Mouse (Mus musculus) kidney, postnatal 0 days (tissue): ENCODE measurements around the gene Tnnt3. TPM values are rescaled to one million over a fixed set of nuclear protein-coding genes. Genes with fewer than 3 reads are reported as not detected.

Experiments used
- ATAC-seq: fragments of 200-750 bp; cut with Nextera tagmentation; replicated peaks from 2 replicates; pipeline ENCODE4 v1.8.0; 2017; ENCODE audit warnings: low read depth, moderate number of reproducible peaks, moderate TSS enrichment, moderate library complexity; ENCODE audit not compliant: low FRiP score
- DNase-seq: peaks from one replicate; pipeline ENCODE4 v3.0.0-alpha.2; 2016; ENCODE audit warnings: low spot score
- H3K27ac ChIP-seq: fragments of 300-500 bp; sonication (generic); 2 replicates; pipeline ENCODE4 v1.5.1; 2014; ENCODE audit warnings: mild to moderate bottlenecking
- H3K27me3 ChIP-seq: fragments of 300-500 bp; sonication (generic); 2 replicates; pipeline ENCODE4 v1.6.1; 2014; ENCODE audit warnings: low read length, mixed read lengths; ENCODE audit not compliant: insufficient read depth
- H3K36me3 ChIP-seq: fragments of 300-500 bp; sonication (generic); 2 replicates; pipeline ENCODE4 v1.6.1; 2014; ENCODE audit warnings: low read length, mixed read lengths; ENCODE audit not compliant: insufficient read depth
- H3K4me1 ChIP-seq: fragments of 300-500 bp; sonication (generic); replicated peaks from 2 replicates; pipeline ENCODE4 v1.6.1; 2014; ENCODE audit warnings: antibody characterized with exemption, low read length, mixed read lengths; ENCODE audit not compliant: insufficient read depth
- H3K4me2 ChIP-seq: fragments of 300-500 bp; sonication (generic); 2 replicates; pipeline ENCODE4 v1.6.1; 2014; ENCODE audit warnings: mild to moderate bottlenecking, low read length, moderate library complexity, mixed read lengths
- H3K4me3 ChIP-seq: fragments of 300-500 bp; sonication (generic); replicated peaks from 2 replicates; pipeline ENCODE4 v1.5.1; 2014; ENCODE audit warnings: low read depth, low read length
- H3K9ac ChIP-seq: fragments of 300-500 bp; sonication (generic); 2 replicates; pipeline ENCODE4 v1.6.1; 2014; ENCODE audit warnings: low read depth, low read length
- H3K9me3 ChIP-seq: fragments of 300-500 bp; sonication (generic); replicated peaks from 2 replicates; pipeline ENCODE4 v1.6.1; 2016; ENCODE audit warnings: low read length, inconsistent platforms, mixed read lengths
- CTCF ChIP-seq: IDR thresholded peaks from 2 replicates; pipeline ENCODE4 v1.5.1; 2016; ENCODE audit warnings: antibody characterized with exemption, low read depth, mild to moderate bottlenecking, moderate library complexity
- WGBS: fragments of 180-500 bp; shearing (Covaris S2); extraction: QIAGEN DNeasy Blood & Tissue Kit; methylation state at CpG from one replicate; pipeline ENCODE4 v1.1.7; 2014; 5-methylcytosine and 5-hydroxymethylcytosine counted together
- polyA plus RNA-seq: library from polyadenylated mRNA; unstranded; fragments of >200 nt; fragmentation: Nextera tagmentation; extraction: Ambion mirVana; gene quantifications from 2 replicates; pipeline ENCODE4 v1.2.1, GENCODE M21; 2015

Gene Tnnt3
- polyA plus RNA-seq, 1 experiment from 2014 or later = 3.4 TPM

- Histone ChIP-seq H3K27ac (no peak overlapping the region), H3K36me3 (peaks cover 25% of the 10 kb centered on the region), H3K4me1 (no peaks in the 10 kb centered on the region), H3K4me2 (no peak overlapping the region), H3K9ac (no peak overlapping the region), H3K27me3 (no peaks in the 10 kb centered on the region), H3K9me3 (no peaks in the 10 kb centered on the region), H3K4me3 (no peak overlapping the region)
- 78% methylated on average over 8 of the region's 8 CpGs for WGBS
- TF ChIP-seq CTCF = no peak
- DNase-seq (no peak), ATAC-seq (no peak)
Measured at GRCm38 (mm10) chr7:142493535-142493934, 5.1 kb upstream of the Tnnt3 start.

- H3K4me3 ChIP-seq = no peak overlapping the region
- no peaks in the 10 kb centered on the region for H3K27me3 ChIP-seq
- DNase-seq (no peak), ATAC-seq (no peak)
- no peak overlapping the region for H3K9ac ChIP-seq
- peaks cover 5% of the 10 kb centered on the region; the same call in 1 of the 2 replicates for H3K36me3 ChIP-seq
- no peak for TF ChIP-seq CTCF
- no peak overlapping the region for H3K4me2 ChIP-seq
- no peaks in the 10 kb centered on the region for H3K9me3 ChIP-seq
- no peak overlapping the region for H3K27ac ChIP-seq
- H3K4me1 ChIP-seq = peaks cover 8% of the 10 kb centered on the region; the same call in 1 of the 2 replicates
- WGBS = 79% methylated on average over 3 of the region's 3 CpGs
Measured at GRCm38 (mm10) chr7:142496158-142496557, 2.5 kb upstream of the Tnnt3 start.

GRCm38 (mm10) chr7:142496800-142497199 lies 1.8 kb upstream of the Tnnt3 start:
- 87% methylated on average over 5 of the region's 5 CpGs for WGBS

GRCm38 (mm10) chr7:142497775-142498174 lies 861 bp upstream of the Tnnt3 start:
- H3K27me3 ChIP-seq = no peaks in the 10 kb centered on the region
- ATAC-seq = no peak
- WGBS = 96% methylated on average over 2 of the region's 2 CpGs
- peak; percentile 51 for DNase-seq
- H3K36me3 ChIP-seq = peaks cover 5% of the 10 kb centered on the region; the same call in 1 of the 2 replicates
- no peak overlapping the region for H3K4me3 ChIP-seq
- H3K4me2 ChIP-seq = no peak overlapping the region
- no peak overlapping the region for H3K9ac ChIP-seq
- H3K9me3 ChIP-seq = no peaks in the 10 kb centered on the region
- peaks cover 8% of the 10 kb centered on the region; the same call in 1 of the 2 replicates for H3K4me1 ChIP-seq
- TF ChIP-seq CTCF = peak; percentile 62
- no peak overlapping the region for H3K27ac ChIP-seq

More at GRCm38 (mm10) chr7:142496800-142497199, 1.8 kb upstream of the Tnnt3 start:
- Histone ChIP-seq H3K4me3 (no peak overlapping the region), H3K9me3 (no peaks in the 10 kb centered on the region), H3K27me3 (no peaks in the 10 kb centered on the region), H3K4me1 (peaks cover 8% of the 10 kb centered on the region; the same call in 1 of the 2 replicates), H3K36me3 (peaks cover 5% of the 10 kb centered on the region; the same call in 1 of the 2 replicates), H3K27ac (no peak overlapping the region), H3K9ac (no peak overlapping the region), H3K4me2 (no peak overlapping the region)
- peak; percentile 58; the same call in 1 of the 2 replicates for TF ChIP-seq CTCF
- no peak for DNase-seq
- no peak for ATAC-seq

- H3K4me2 ChIP-seq = no peak overlapping the region
- ATAC-seq = no peak
- H3K9ac ChIP-seq = no peak overlapping the region
- no peaks in the 10 kb centered on the region for H3K9me3 ChIP-seq
- peaks cover 8% of the 10 kb centered on the region; the same call in 1 of the 2 replicates for H3K4me1 ChIP-seq
- DNase-seq = no peak
- H3K27ac ChIP-seq = no peak overlapping the region
- H3K36me3 ChIP-seq = peaks cover 3% of the 10 kb centered on the region; the same call in 1 of the 2 replicates
- 37% methylated on average over 5 of the region's 5 CpGs for WGBS
- H3K4me3 ChIP-seq = no peak overlapping the region
- H3K27me3 ChIP-seq = no peaks in the 10 kb centered on the region
- no peak for TF ChIP-seq CTCF
Measured at GRCm38 (mm10) chr7:142499010-142499721, 530 bp downstream of the Tnnt3 start.

GRCm38 (mm10) chr7:142500032-142500431 lies 1.4 kb downstream of the Tnnt3 start:
- no peaks in the 10 kb centered on the region for H3K36me3 ChIP-seq
- H3K27ac ChIP-seq = no peak overlapping the region
- H3K9ac ChIP-seq = no peak overlapping the region
- peaks cover 8% of the 10 kb centered on the region; the same call in 1 of the 2 replicates for H3K4me1 ChIP-seq
- ATAC-seq = no peak
- 75% methylated on average over 1 of the region's 1 CpGs for WGBS
- no peak overlapping the region for H3K4me2 ChIP-seq
- H3K9me3 ChIP-seq = no peaks in the 10 kb centered on the region
- DNase-seq = no peak
- TF ChIP-seq CTCF = no peak
- H3K4me3 ChIP-seq = no peak overlapping the region
- no peaks in the 10 kb centered on the region for H3K27me3 ChIP-seq
